Mouse (Mus musculus): Measurements from ENCODE around the gene Snapc2. TPM values are rescaled to one million over a fixed set of nuclear protein-coding genes. Genes with fewer than 3 reads are reported as not detected.

Gene Snapc2
- total and polyA plus RNA-seq, 2 experiments from 2014 or later = 26.7 to 84.9 TPM

GRCm38 (mm10) chr8:4216791-4217621 lies 35.9 kb upstream of the Snapc2 start, which contains the start of gene Prr36:
Prr36 (minus strand) TSS chr8:4217459.
- H3K27me3 ChIP-seq (ENCODE audit: control insufficient read depth, insufficient read depth, low read length) = peaks cover 57% of the 10 kb centered on the region

GRCm38 (mm10) chr8:4219617-4220016 lies 33.3 kb upstream of the Snapc2 start:
- Histone ChIP-seq H3K4me3 (ENCODE audit: low read depth, low read length) (no peak overlapping the region), H3K27ac (ENCODE audit: low read depth) (no peak overlapping the region), H3K9ac (replicated peaks; ENCODE audit: low read depth, low read length) (no peak overlapping the region), H3K36me3 (replicated peaks; ENCODE audit: control insufficient read depth, insufficient read depth, low read length) (no peaks in the 10 kb centered on the region), H3K9me3 (replicated peaks; ENCODE audit: control insufficient read depth, low read length) (no peaks in the 10 kb centered on the region), H3K27me3 (ENCODE audit: control insufficient read depth, insufficient read depth, low read length) (peaks cover 38% of the 10 kb centered on the region), H3K4me2 (ENCODE audit: low read depth, low read length) (no peak overlapping the region), H3K4me1 (ENCODE audit: control insufficient read depth, insufficient read depth) (peaks cover 8% of the 10 kb centered on the region)
- TF ChIP-seq CTCF (IDR thresholded peaks at IDR 0.05; ENCODE audit: low read depth) (no peak), EP300 (IDR thresholded peaks at IDR 0.05; ENCODE audit: low read depth) (no peak)
- DNase-seq (ENCODE audit: low spot score) = no peak
- ATAC-seq (ENCODE audit: insufficient read depth, low read depth) = no peak
- WGBS = 82% methylated on average over 3 of the region's 3 CpGs

More at GRCm38 (mm10) chr8:4216791-4217621, 35.9 kb upstream of the Snapc2 start, which contains the start of gene Prr36:
- Histone ChIP-seq H3K4me3 (ENCODE audit: low read depth, low read length) (peak within 1 kb of the TSS; percentile 53), H3K9me3 (replicated peaks; ENCODE audit: control insufficient read depth, low read length) (no peaks in the 10 kb centered on the region), H3K4me2 (ENCODE audit: low read depth, low read length) (peak within 1 kb of the TSS; percentile 75), H3K9ac (replicated peaks; ENCODE audit: low read depth, low read length) (no peak within 1 kb of the TSS), H3K4me1 (ENCODE audit: control insufficient read depth, insufficient read depth) (peaks cover 22% of the 10 kb centered on the region), H3K36me3 (replicated peaks; ENCODE audit: control insufficient read depth, insufficient read depth, low read length) (no peaks in the 10 kb centered on the region), H3K27ac (ENCODE audit: low read depth) (no peak within 1 kb of the TSS)
- TF ChIP-seq EP300 (IDR thresholded peaks at IDR 0.05; ENCODE audit: low read depth) (no peak), CTCF (IDR thresholded peaks at IDR 0.05; ENCODE audit: low read depth) (no peak)
- ATAC-seq (ENCODE audit: insufficient read depth, low read depth) (peak; percentile 22; the same call in 1 of the 2 replicates), DNase-seq (ENCODE audit: low spot score) (no peak)
- WGBS = 2% methylated on average over 44 of the region's 44 CpGs

- no peak for DNase-seq (ENCODE audit: low spot score)
- no peak overlapping the region for H3K27ac ChIP-seq (ENCODE audit: low read depth)
- H3K36me3 ChIP-seq (replicated peaks; ENCODE audit: control insufficient read depth, insufficient read depth, low read length) = no peaks in the 10 kb centered on the region
- no peak overlapping the region for H3K4me3 ChIP-seq (ENCODE audit: low read depth, low read length)
- no peaks in the 10 kb centered on the region for H3K9me3 ChIP-seq (replicated peaks; ENCODE audit: control insufficient read depth, low read length)
- peaks cover 7% of the 10 kb centered on the region for H3K4me1 ChIP-seq (ENCODE audit: control insufficient read depth, insufficient read depth)
- no peak overlapping the region for H3K4me2 ChIP-seq (ENCODE audit: low read depth, low read length)
- no peak for ATAC-seq (ENCODE audit: insufficient read depth, low read depth)
- peaks cover 27% of the 10 kb centered on the region for H3K27me3 ChIP-seq (ENCODE audit: control insufficient read depth, insufficient read depth, low read length)
- TF ChIP-seq EP300 (IDR thresholded peaks at IDR 0.05; ENCODE audit: low read depth) (no peak), CTCF (IDR thresholded peaks at IDR 0.05; ENCODE audit: low read depth) (no peak)
- no peak overlapping the region for H3K9ac ChIP-seq (replicated peaks; ENCODE audit: low read depth, low read length)
Observed at GRCm38 (mm10) chr8:4222059-4222458, 30.8 kb upstream of the Snapc2 start.

GRCm38 (mm10) chr8:4226323-4226722 lies 26.6 kb upstream of the Snapc2 start:
- no peak for TF ChIP-seq CTCF (IDR thresholded peaks at IDR 0.05; ENCODE audit: low read depth)
- no peak for TF ChIP-seq EP300 (IDR thresholded peaks at IDR 0.05; ENCODE audit: low read depth)
- Histone ChIP-seq H3K36me3 (replicated peaks; ENCODE audit: control insufficient read depth, insufficient read depth, low read length) (no peaks in the 10 kb centered on the region), H3K4me2 (ENCODE audit: low read depth, low read length) (peak overlapping the region; percentile 45), H3K27ac (ENCODE audit: low read depth) (no peak overlapping the region), H3K4me3 (ENCODE audit: low read depth, low read length) (peak overlapping the region; percentile 19; the same call in 1 of the 2 replicates), H3K27me3 (ENCODE audit: control insufficient read depth, insufficient read depth, low read length) (peaks cover 29% of the 10 kb centered on the region), H3K4me1 (ENCODE audit: control insufficient read depth, insufficient read depth) (0 out of 2 replicates have a peak, but pooled peaks cover 5% of the 10 kb centered on the region), H3K9me3 (replicated peaks; ENCODE audit: control insufficient read depth, low read length) (no peaks in the 10 kb centered on the region), H3K9ac (replicated peaks; ENCODE audit: low read depth, low read length) (no peak overlapping the region)
- 17% methylated on average over 4 of the region's 4 CpGs for WGBS
- ATAC-seq (ENCODE audit: insufficient read depth, low read depth) = no peak
- DNase-seq (ENCODE audit: low spot score) = no peak

- H3K27me3 ChIP-seq (ENCODE audit: control insufficient read depth, insufficient read depth, low read length) = peaks cover 29% of the 10 kb centered on the region
- no peak within 1 kb of the TSS for H3K9ac ChIP-seq (replicated peaks; ENCODE audit: low read depth, low read length)
- H3K4me1 ChIP-seq (ENCODE audit: control insufficient read depth, insufficient read depth) = 0 out of 2 replicates have a peak, but pooled peaks cover 5% of the 10 kb centered on the region
- peak within 1 kb of the TSS; percentile 19; the same call in 1 of the 2 replicates for H3K4me3 ChIP-seq (ENCODE audit: low read depth, low read length)
- H3K9me3 ChIP-seq (replicated peaks; ENCODE audit: control insufficient read depth, low read length) = no peaks in the 10 kb centered on the region
- 6% methylated on average over 33 of the region's 33 CpGs for WGBS
- H3K27ac ChIP-seq (ENCODE audit: low read depth) = no peak within 1 kb of the TSS
- ATAC-seq (ENCODE audit: insufficient read depth, low read depth) (no peak), DNase-seq (ENCODE audit: low spot score) (no peak)
- H3K4me2 ChIP-seq (ENCODE audit: low read depth, low read length) = peak within 1 kb of the TSS; percentile 45
- TF ChIP-seq EP300 (IDR thresholded peaks at IDR 0.05; ENCODE audit: low read depth) = no peak
- TF ChIP-seq CTCF (IDR thresholded peaks at IDR 0.05; ENCODE audit: low read depth) = no peak
- H3K36me3 ChIP-seq (replicated peaks; ENCODE audit: control insufficient read depth, insufficient read depth, low read length) = no peaks in the 10 kb centered on the region
Observed at GRCm38 (mm10) chr8:4226739-4227347, 26.0 kb upstream of the Snapc2 start, which contains the start of gene Lrrc8e. Lrrc8e (plus strand) TSS chr8:4226827.
